Mouse (Mus musculus) frontal cortex, postnatal 14 days (tissue): ENCODE measurements around the gene Osgep.
"Not testable (repeated sequence)": the region's sequence is repeated elsewhere in the genome, so short reads cannot be mapped to it uniquely, and the experiment has no call there.

Experiments used
- DNase-seq, 2 experiments: peaks; one replicate each; pipeline ENCODE4 v3.0.0; 2022; ENCODE audit warnings: low spot score in 2 of 2

Gene Osgep

DNA sequence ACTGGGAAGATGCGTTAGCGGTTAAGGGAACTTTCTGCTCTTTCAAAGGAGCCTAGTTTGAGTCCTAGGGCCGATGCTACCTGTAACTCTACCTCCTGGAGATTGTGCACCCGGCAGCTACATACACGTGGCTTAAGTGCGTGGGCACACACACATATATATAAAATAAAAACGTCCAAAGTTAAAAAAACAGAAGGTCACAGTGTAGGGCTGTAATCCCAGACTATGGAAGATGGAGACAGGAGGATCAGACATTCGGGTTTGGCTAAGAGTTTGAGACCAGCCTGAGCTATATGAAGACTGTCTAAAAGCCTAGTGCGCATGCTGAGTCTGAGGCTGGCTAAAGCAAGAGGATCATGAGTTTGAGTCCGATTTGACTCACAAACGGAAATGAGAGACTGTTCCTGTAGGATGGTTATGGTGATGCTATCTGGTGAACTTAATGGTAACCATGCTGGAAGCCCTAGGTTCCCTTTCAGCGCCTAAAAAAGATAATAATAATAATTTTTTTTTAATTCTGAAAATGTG, 6.9 kb upstream of the Osgep start:
- DNase-seq = no peak

DNA sequence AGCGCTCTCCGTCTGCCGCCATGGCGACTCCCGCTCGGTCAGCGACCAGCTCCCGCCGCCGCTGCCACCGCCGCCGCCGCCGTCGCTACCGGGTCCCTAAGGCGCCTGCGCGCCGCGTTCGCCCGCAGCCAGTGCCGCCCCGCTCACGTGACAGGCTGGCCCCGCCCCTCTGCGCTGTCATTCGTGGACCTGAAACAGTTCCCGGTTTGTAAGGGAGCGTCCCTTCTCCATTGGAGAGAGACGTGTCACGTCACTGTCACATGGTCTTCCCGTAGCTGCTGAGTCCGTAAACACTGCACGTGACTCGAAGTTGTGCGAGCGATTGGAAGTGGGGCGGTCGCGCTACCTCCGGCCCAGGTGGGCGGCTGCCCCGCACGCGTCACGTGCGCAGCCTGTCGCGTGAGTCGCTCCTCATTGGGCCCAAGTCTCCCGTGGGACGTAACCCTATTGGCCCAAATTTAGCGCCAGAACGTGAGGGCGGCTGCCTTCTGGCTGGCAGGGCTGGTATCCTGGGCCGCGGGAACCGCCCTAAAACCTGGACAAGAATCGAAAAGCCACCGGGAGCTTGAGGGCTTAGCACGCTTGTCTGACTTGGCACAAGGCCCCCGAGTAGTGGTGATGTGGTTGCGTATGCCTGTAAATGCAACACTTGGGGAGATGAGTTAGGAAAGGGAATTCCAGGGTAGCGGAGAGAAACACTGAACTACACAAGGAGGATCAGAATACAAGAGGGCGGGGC, 6.2 kb upstream of the Osgep start, which contains the start of the genes Pip4p1 and Pnp:
Pip4p1 (minus strand) TSS at position 103 of the 739 bp plus-strand sequence.
Pnp (plus strand) TSS at position 329 of the 739 bp plus-strand sequence.
- peak; percentile 99 to 100 for DNase-seq

DNA sequence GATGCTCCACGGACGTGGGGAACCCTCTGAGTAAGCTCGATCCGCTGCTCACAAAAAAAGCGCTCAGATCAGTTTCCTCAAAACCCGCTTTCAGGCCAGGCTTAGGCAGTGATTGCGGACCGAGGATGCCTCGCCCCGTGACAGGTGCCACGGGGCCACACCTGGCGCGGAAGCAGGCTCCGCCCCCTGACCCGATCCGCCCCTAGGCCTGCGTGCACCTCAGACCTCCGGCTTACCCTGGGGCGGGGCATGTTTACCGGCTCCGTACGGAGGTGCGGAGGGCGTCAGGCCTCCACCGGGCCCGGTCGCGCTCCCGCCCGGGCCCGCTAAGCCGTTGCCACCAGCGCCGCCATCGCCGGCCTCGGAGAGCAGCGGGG, 5.7 kb upstream of the Osgep start:
- DNase-seq = no peak

DNA sequence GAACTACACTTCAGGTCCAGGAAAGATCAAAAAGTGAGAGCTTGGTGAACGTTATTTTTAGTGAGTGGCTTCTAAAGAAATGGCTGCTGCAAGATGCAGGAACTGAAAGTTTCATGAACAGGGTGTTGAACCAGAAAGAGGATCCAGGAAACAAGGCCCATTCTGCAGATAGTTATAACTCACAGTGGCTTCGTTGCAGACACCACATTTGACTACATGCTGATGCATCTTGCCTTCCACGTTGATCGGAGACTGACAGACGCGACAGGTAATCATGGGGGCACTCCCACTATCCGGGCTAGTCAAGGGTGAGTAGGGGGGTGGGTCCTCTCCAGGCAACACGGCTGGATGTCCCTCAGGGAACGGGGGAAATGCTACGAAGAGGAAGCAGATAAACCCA, 5.3 kb upstream of the Osgep start:
- peak; percentile 18 for DNase-seq

DNA sequence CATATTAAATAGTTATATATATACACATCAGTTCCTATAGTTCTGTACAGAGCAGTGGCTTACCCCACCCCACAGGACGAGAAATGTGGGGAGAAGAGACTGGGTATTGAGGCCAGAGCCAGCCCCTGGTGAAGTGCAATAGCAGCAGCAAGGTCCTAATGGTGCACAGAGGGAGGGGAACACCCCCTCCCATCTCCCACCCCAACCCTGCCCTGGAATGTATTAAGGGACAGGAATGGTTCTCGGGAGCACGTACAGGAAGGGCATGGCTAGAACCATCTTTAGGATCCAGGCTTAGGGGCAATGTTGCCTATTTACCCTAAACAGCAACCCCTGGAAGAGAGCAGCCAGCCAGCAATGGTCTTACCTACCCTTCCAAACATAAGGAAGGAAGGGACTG, 2.7 kb upstream of the Osgep start:
- no peak for DNase-seq

DNA sequence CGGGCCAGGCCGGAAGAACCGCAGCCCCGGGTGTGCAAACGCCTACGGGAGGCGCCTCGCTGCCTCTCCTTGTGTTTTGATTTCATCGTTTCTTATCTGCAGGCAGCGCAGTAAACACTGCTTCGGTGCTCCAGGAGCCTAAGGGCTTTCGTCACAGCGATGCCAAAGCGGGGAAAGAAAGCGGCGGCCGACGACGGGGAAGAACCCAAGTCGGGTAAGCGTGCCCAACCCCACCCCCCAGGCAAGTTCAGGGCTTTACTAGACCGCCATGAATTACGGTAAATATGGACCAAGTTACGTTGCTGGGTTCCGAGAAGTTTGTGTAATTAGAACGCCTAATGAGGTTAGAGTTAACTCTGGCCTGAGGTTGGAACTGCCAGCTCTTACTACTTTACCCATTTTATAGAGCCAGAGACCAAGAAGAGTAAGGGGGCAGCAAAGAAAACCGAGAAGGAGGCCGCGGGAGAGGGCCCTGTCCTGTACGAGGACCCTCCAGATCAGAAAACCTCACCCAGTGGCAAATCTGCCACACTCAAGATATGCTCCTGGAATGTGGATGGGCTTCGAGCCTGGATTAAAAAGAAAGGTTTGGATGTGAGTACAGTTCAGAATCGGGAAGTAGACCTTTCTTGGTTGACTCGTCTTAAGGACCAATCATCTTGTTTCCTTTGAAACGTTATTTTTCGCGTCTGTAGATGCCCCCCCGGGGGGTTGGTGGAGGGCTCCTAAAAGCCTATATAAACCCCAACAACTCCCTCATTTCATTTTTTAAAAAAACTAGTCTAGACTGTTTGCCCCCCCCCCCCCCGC, 623 bp upstream of the Osgep start:
- no peak for DNase-seq

DNA sequence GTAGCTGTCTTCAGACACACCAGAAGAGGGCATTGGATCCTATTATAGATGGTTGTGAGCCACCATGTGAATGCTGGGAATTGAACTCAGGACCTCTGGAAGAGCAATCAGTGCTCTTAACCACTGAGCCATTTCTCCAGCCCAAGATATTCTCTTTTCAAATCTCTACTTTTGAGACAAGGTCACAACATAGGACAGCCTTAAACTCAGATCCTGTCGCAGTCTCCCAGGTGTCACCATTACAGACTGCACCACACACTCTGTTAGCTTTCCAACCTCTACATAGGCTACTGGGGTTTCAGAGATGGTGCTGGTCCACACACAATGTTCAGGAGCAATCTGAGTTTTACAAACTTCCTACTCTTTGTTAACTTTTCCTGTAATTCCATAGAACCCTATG, 1.3 kb downstream of the Osgep start:
- not testable (repeated sequence) for DNase-seq

DNA sequence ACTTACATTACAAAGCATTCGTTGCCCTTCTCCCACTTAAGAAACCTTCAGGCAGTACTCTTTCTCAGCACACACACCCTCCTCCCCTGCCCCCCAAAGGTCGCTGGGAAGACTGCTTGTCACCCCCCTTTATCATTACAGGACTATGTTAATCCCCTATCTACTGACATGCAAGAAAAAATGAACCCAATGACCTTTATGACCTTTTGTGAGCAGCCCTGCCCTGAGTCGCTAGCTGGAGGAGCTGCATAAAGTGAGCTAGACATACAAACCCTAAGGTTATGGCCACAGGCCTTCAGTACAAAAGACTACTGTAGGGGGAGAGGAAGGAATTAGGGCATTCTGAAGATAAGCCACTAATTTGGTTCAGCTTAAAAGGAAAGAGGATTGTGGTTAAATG, 13.3 kb downstream of the Osgep start:
- DNase-seq = no peak

DNA sequence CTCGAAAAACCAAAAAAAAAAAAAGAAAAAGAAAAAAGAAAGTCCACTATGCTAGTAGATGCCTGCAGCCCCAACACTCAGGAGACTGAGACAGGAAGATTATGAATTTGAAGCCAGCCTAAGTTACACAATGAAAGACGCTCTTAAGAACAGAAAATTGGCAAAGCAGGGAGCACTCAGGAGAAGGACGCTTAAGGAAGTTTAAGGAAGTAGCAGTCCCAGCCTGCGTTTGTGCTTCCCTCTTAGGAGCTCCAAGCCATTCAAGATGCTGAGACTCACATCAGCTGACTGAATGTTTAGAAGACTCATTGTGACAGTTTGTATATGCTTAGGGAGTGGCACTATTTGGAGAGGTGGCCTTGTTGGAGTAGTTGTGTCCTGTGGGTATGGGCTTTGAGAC, 16.6 kb downstream of the Osgep start:
- no peak for DNase-seq

DNA sequence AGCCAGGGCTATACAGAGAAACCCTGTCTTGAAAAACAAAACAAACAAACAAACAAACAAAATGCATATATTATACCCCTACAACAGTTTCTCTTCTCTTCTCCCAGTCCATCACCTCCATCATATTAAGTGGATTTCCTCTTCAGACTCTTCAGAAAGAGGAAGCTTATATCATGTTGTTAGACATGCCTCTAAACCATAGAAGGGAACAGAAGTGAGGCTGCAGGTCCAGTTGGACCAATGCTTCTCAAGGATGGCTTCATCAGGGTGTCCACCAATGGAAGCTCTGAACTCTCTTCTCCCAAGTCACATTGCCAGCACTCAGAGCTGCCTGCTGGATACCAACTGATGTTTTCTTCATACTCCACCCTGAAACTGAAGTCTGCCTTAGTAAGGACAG, 19.4 kb downstream of the Osgep start:
- DNase-seq = not testable (repeated sequence)

DNA sequence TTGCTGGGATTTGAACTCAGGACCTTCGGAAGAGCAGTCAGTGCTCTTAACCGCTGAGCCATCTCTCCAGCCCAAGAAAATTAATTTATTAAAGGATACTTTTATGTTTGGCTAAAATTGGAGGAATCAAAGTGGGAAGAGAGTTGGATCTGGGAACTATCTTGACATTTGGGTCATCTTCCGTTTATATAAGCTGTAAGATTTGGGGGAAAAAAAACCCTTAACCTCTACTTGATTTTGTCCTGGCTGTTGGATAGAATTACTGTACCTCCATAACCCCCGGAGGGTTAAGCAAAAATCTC, 19.9 kb downstream of the Osgep start:
- no peak for DNase-seq

DNA sequence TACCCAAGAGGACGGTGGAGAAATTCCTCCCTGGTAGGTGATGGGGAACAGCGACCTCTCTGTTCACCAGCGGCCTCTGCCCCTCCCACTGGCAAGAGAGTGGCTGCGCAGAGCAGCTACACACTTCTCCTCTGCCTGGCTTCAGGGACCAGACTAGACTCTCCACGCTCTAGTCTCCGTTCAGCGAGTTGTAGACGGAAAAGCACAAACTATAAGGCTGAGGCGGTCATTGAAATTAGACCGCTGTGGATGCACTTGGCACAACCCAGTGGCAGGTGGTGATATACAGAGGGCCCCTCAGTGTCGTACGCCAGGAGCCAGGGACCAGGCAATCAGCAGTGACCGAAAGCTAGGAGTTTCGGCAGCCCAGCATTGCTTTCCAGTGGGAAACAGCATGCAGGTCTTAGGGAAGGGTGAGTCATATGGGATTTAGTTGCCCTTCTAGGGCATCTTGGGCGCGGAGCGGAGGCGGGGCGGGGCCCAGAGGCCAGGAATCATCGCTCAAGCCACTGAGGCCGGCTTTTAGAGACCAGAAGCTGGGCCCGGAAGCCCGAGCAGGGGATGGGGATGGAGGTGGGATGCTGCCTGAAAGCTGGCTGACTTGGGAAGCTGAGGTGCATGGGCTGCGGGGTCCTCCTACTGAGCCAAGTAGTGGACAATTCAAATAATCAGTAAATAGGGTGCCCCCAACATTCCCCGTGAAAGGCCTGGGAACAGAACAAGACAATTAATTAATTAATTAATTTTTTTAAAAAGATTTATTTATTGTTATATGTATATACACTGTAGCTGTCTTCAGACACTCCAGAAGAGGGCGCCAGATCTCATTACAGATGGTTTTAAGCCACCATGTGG, 20.5 kb downstream of the Osgep start:
- DNase-seq = no peak

DNA sequence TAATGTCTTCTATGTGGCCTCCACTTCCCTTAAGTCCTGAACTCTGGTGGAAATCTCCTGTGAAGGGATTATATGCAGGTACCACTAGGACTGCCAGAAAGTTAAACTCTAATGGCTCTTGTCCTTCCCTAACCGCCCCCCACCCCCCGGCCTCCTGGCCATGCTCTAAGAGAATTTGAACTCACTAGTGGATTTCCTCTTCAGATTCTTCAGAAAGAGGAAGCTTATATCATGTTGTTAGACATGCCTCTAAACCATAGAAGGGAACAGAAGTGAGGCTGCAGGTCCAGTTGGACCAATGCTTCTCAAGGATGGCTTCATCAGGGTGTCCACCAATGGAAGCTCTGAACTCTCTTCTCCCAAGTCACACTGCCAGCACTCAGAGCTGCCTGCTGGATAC, 26.7 kb downstream of the Osgep start:
- not testable (repeated sequence) for DNase-seq

DNA sequence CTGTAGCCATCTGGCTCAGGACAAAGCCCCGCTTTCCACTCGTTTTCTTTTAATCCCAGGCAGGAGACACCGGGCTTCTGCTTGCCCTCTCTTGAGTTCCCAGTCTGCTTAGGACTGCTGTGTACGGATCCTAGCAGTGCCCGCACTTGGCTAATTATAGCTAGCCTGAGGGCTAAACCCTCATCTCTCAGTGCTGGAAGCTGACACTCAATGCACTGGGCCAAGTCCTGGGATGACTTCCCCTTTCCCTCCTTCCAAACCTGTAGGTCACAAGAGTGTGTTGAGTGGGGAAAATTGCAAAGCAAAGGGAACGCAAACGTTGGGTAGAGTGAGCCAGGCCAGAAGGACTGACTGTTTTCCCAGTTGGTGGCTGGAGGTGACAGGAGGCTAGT, 27.3 kb downstream of the Osgep start, which contains the start of gene Klhl33:
Klhl33 (minus strand) TSS at position 134 of the 392 bp plus-strand sequence.
- DNase-seq = no peak

DNA sequence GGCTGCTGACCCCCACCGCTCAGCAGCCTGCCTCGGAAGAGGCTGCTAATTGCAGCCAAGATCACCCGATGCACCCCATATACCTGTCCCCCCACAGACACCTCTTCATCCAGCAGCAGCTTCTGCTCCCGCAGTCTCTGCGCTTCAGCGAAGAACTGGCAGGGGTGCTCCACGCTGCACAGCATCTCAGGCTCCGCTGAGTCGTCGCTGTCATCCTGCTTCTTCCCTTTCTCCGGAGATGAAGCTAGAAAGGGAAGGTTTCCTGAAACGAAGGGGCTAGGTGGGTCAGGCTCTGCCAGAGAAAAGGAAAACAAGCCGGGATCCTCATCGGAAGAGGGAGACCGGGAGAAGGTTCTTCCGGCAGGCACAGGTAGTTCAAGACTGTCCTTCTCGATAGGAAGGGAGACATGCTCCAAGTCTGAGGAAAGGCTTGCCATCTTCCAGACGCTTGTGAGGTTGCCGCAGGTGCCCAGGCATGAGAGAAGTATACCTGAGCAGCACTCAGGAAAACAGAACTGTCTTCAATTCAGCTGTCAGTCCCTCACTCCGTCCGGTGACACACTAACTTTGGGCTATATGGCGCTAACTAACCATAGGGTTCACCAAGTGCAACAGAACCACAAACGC, 27.8 kb downstream of the Osgep start:
- peak in 1 of 2 experiments; percentile 36 for DNase-seq

DNA sequence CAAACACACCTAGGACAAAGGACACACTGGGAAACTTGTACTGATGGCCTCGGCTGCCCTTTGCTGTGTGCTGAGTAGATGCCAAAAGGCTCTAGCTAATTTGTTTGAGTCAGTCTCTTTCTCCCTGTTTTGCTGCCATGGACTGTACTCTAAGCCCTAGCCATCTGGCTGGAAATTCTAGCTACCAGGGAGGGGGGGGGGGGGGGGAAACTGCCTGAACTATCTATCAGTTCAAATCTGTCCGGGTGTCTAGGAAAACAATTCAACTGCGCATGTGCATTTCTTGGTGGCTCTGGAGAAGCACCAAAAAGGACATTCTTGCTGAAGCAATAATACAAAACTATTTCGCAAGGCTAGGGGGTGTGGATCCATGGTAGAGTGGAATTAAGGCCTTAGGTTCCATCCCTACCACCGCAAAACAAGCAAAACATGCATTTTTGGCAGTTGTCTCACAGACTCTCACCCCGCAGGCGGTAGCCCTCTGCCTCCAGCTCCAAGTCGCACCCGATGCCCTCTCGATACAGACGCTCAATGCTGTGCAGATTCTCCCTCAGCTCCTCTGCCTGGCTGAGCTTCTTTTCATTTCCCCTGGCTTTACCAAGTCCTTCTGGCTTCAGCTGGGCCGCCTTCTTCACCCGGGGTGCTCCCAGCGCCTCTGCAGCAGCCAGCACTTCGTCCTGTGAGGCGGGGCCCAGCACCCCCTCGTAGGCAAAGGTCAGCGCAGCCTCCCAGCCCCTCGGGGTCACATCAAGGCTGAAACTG, 28.5 kb downstream of the Osgep start:
- DNase-seq = no peak

DNA sequence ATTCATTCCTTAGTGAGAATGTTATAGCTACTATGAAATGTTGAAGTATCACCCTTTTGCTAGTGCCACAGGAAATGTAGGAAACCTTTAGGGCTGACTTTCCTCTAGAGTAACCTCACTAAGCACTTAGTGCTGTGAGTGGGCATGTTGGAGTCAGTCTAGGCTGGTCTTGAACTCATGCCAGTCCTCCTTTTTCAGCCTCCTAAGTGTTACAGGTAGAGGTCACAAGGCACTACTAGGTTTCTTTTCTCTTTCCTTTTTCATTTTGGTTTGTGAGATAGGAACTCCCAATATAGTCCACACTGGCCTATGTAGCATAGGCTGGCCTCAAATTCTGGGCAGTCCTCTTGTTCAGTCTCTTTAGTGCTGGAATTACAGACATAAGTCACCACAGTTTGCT, 29.3 kb downstream of the Osgep start:
- DNase-seq = no peak

DNA sequence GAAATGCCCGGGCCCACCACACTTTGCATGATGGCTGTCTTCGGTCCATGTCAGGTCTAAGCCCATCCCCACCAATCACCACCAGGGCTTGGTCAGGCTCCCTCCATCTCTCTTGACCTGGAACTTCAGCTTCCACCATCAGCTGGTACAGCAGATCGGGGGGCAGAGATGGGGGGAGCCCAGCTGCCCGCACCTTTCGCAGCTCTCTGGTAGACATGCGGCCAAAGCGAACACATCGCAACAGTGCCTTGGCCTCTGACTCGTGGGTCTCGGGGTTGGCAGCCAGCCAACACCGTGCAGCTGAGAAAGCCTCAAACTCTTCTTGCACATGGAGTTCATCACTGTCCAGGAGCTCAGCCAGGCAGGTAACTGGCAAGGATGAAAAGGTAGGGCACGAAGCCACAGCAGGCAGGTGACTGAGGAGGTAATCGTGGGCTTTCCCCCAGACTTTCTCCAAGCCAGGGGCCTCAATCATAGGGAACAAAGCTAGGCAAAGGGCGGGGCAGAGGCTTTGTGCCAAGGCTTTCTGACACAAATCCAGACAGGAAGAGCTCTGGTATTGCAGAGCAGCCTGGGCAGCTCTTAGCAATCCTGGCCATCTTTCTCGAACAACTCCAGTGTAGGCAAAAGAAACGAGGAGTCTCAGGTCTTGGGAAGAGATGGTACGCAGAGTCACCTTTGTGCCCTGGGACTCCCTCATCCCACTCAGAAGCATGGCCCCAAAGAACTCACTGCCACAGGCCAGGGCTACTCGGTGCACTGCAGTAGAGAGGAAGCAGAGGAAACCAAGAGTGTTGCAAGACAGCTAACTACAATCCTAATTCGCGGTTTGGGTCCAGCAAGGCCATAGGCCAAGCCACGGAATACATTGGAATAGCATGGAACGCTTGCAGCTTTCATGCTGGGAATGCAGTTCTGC, 31.9 kb downstream of the Osgep start:
- DNase-seq = no peak

DNA sequence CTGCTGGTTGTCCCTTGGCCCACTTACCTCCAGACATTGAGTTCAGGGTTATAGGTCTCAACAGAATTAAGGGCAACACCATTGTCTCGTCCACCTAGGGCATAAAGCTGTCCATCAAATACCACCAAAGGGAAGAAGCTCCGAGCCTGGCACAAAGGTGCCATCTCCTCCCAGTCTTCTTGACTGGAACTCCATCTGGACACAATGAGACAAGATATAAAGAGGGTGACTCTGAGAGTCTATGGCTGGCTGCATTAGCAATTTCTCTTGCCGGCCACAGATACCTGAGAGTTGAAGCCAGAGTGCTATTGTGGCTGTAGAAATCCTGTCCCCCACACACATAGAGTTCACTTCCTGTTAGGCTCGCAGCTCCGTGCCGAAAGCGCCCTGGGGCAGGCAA, 32.6 kb downstream of the Osgep start:
- no peak for DNase-seq

DNA sequence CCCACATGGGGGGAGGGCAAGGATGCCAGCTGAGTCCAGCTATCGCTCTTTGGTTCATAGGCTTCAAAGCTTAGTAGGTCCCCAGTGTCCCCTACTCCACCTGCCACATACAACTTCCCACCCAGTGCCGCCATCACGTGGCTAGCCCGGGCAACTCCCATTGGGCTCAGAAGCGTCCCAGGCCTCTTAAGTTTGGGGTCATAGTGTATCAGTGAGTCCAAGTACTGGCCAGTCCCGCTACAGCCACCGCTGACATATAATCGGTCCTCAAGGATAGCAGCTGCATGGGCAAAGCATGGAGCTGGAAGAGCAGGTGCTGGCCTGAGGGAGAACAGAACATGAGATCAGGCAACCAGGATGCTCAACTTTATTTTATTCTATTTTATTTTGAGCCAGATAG, 33.1 kb downstream of the Osgep start:
- no peak for DNase-seq
